Mouse (Mus musculus): Measurements from ENCODE around the gene 4930590J08Rik.

- no peak for TF ChIP-seq CTCF (IDR thresholded peaks at IDR 0.05; ENCODE audit: extremely low read depth, insufficient read depth, insufficient read length, insufficient replicate concordance)
- TF ChIP-seq POLR2A (IDR thresholded peaks at IDR 0.05; ENCODE audit: low read depth, low read length), result no peak
These were observed 37.0 kb upstream of the 4930590J08Rik start for GRCm38 (mm10) chr6:91865601-91866000.

Data from spleen, adult 2 months (tissue).